Mouse (Mus musculus) MEL (cell line): ENCODE measurements around the gene Ankdd1b. TPM values are rescaled to one million over a fixed set of nuclear protein-coding genes. Genes with fewer than 3 reads are reported as not detected.

ENCODE experiments used
- DNase-seq: peaks from one replicate; pipeline ENCODE4 v3.0.0; 2011; ENCODE audit warnings: low read depth, low spot score
- H3K27ac ChIP-seq: 2 replicates; pipeline ENCODE4 v1.5.1; 2012; ENCODE audit warnings: low read depth, mild to moderate bottlenecking, control low read depth, low read length, moderate library complexity; ENCODE audit not compliant: control insufficient read depth
- H3K27me3 ChIP-seq, 2 experiments: fragments of 150-350 bp in 1 of 2; sonication (generic) in 1 of 2; 2 replicates each; pipeline ENCODE4 v1.6.1; 2012; ENCODE audit warnings: low read length in 2 of 2, mild to moderate bottlenecking in 2 of 2, improper control_type of control experiment in 1 of 2, moderate library complexity in 1 of 2; ENCODE audit not compliant: insufficient read depth in 2 of 2, control insufficient read depth in 1 of 2
- H3K36me3 ChIP-seq, 2 experiments: 2 replicates each; pipeline ENCODE4 v1.6.1; 2012 to 2014; ENCODE audit warnings: low read length in 2 of 2, improper control_type of control experiment in 1 of 2, inconsistent platforms in 1 of 2, mild to moderate bottlenecking in 1 of 2; ENCODE audit not compliant: insufficient read depth in 2 of 2, control insufficient read depth in 1 of 2
- H3K4me1 ChIP-seq, 2 experiments: fragments of 150-350 bp in 1 of 2; sonication (generic) in 1 of 2; 2 replicates each; pipeline ENCODE4 v1.6.1; 2012; ENCODE audit warnings: low read length in 2 of 2, improper control_type of control experiment in 1 of 2, mild to moderate bottlenecking in 1 of 2; ENCODE audit not compliant: insufficient read depth in 2 of 2, control insufficient read depth in 1 of 2
- H3K4me3 ChIP-seq, 2 experiments: fragments of 150-350 bp in 1 of 2; sonication (generic) in 1 of 2; 2 replicates each; pipeline ENCODE4 v1.5.1; 2012; ENCODE audit warnings: low read depth in 2 of 2, low read length in 2 of 2, mild to moderate bottlenecking in 2 of 2, moderate library complexity in 2 of 2, control low read depth in 1 of 2, improper control_type of control experiment in 1 of 2; ENCODE audit not compliant: control insufficient read depth in 1 of 2, insufficient read depth in 1 of 2
- H3K79me2 ChIP-seq: 2 replicates; pipeline ENCODE4 v1.6.1; 2012; ENCODE audit warnings: mild to moderate bottlenecking, low read length, moderate library complexity; ENCODE audit not compliant: control insufficient read depth, poor library complexity, insufficient read depth
- H3K9ac ChIP-seq: 2 replicates; pipeline ENCODE4 v1.6.1; 2012; ENCODE audit warnings: low read depth, mild to moderate bottlenecking, control low read depth, low read length, moderate library complexity; ENCODE audit not compliant: control insufficient read depth, poor library complexity, severe bottlenecking
- H3K9me3 ChIP-seq: fragments of 150-350 bp; sonication (generic); replicated peaks from 2 replicates; pipeline ENCODE4 v1.6.1; 2012; ENCODE audit warnings: mild to moderate bottlenecking, low read length, improper control_type of control experiment, moderate library complexity; ENCODE audit not compliant: insufficient read depth
- CHD1 ChIP-seq: IDR thresholded peaks from 2 replicates; pipeline ENCODE4 v1.6.1; 2012; ENCODE audit warnings: low read depth, mild to moderate bottlenecking, inconsistent platforms, low read length, improper control_type of control experiment
- CTCF ChIP-seq, 3 experiments: IDR thresholded peaks in 2 of 3; conservative IDR thresholded peaks in 1 of 3; 2 replicates each; pipeline ENCODE4 v1.5.1; 2011 to 2012; ENCODE audit warnings: low read length in 3 of 3, low read depth in 2 of 3, mild to moderate bottlenecking in 2 of 3, improper control_type of control experiment in 1 of 3, inconsistent platforms in 1 of 3, mixed read lengths in 1 of 3, moderate library complexity in 1 of 3; ENCODE audit not compliant: control insufficient read depth in 1 of 3, insufficient read depth in 1 of 3, poor library complexity in 1 of 3, severe bottlenecking in 1 of 3
- E2F4 ChIP-seq: IDR thresholded peaks from 2 replicates; pipeline ENCODE4 v1.6.1; 2011; ENCODE audit warnings: low read depth, low read length, improper control_type of control experiment, borderline replicate concordance
- ELF1 ChIP-seq: IDR thresholded peaks from 2 replicates; pipeline ENCODE4 v1.6.1; 2014; ENCODE audit warnings: low read depth, mild to moderate bottlenecking, inconsistent platforms, low read length, improper control_type of control experiment, moderate library complexity
- EP300 ChIP-seq, 2 experiments: IDR thresholded peaks; 2 replicates each; pipeline ENCODE4 v1.6.1; 2011; ENCODE audit warnings: improper control_type of control experiment in 2 of 2, low read length in 2 of 2, low read depth in 1 of 2, mild to moderate bottlenecking in 1 of 2
- ETS1 ChIP-seq: IDR thresholded peaks from 2 replicates; pipeline ENCODE4 v1.6.1; 2012; ENCODE audit warnings: low read depth, mild to moderate bottlenecking, inconsistent platforms, low read length, improper control_type of control experiment, moderate library complexity
- GATA1 ChIP-seq: IDR thresholded peaks from 2 replicates; pipeline ENCODE4 v1.6.1; 2011; ENCODE audit warnings: low read depth, low read length, improper control_type of control experiment
- HCFC1 ChIP-seq: IDR thresholded peaks from 2 replicates; pipeline ENCODE4 v1.6.1; 2012; ENCODE audit warnings: low read depth, mild to moderate bottlenecking, inconsistent platforms, low read length, improper control_type of control experiment, moderate library complexity
- JUND ChIP-seq: IDR thresholded peaks from 2 replicates; pipeline ENCODE4 v1.6.1; 2011; ENCODE audit warnings: low read depth, mild to moderate bottlenecking, improper control_type of control experiment, low read length
- MAZ ChIP-seq: IDR thresholded peaks from 2 replicates; pipeline ENCODE4 v1.6.1; 2012; ENCODE audit warnings: low read depth, mild to moderate bottlenecking, inconsistent platforms, low read length, improper control_type of control experiment
- MEF2A ChIP-seq: IDR thresholded peaks from 2 replicates; pipeline ENCODE4 v1.6.1; 2014; ENCODE audit warnings: low read depth, mild to moderate bottlenecking, inconsistent platforms, low read length, improper control_type of control experiment; ENCODE audit not compliant: poor library complexity, insufficient replicate concordance, severe bottlenecking; ENCODE audit errors: extremely low read depth
- MYB ChIP-seq: IDR thresholded peaks from 2 replicates; pipeline ENCODE4 v1.6.1; 2011; ENCODE audit warnings: mild to moderate bottlenecking, low read depth, low read length, improper control_type of control experiment
- NRF1 ChIP-seq: IDR thresholded peaks from 2 replicates; pipeline ENCODE4 v1.6.1; 2014; ENCODE audit warnings: low read depth, mild to moderate bottlenecking, inconsistent platforms, low read length, improper control_type of control experiment, moderate library complexity; ENCODE audit not compliant: poor library complexity, insufficient read depth, severe bottlenecking
- POLR2AphosphoS5 ChIP-seq: IDR thresholded peaks from 2 replicates; pipeline ENCODE4 v1.6.1; 2012; ENCODE audit warnings: low read depth, borderline replicate concordance, mild to moderate bottlenecking, inconsistent platforms, low read length, moderate library complexity, mixed read lengths
- RAD21 ChIP-seq: IDR thresholded peaks from 2 replicates; pipeline ENCODE4 v1.6.1; 2011; ENCODE audit warnings: mild to moderate bottlenecking, low read depth, low read length, improper control_type of control experiment
- RCOR1 ChIP-seq: IDR thresholded peaks from 2 replicates; pipeline ENCODE4 v1.6.1; 2012; ENCODE audit warnings: low read depth, mild to moderate bottlenecking, inconsistent platforms, low read length, improper control_type of control experiment
- SIN3A ChIP-seq: IDR thresholded peaks from 2 replicates; pipeline ENCODE4 v1.6.1; 2012; ENCODE audit warnings: low read length, improper control_type of control experiment, inconsistent platforms
- TAL1 ChIP-seq: IDR thresholded peaks from 2 replicates; pipeline ENCODE4 v1.6.1; 2012; ENCODE audit warnings: mild to moderate bottlenecking, inconsistent platforms, low read length, moderate library complexity, mixed read lengths
- TCF12 ChIP-seq: IDR thresholded peaks from 2 replicates; pipeline ENCODE4 v1.6.1; 2014; ENCODE audit warnings: low read depth, mild to moderate bottlenecking, inconsistent platforms, low read length, improper control_type of control experiment, moderate library complexity
- UBTF ChIP-seq: IDR thresholded peaks from 2 replicates; pipeline ENCODE4 v1.6.1; 2012; ENCODE audit warnings: low read depth, mild to moderate bottlenecking, inconsistent platforms, low read length, improper control_type of control experiment, moderate library complexity, borderline replicate concordance; ENCODE audit not compliant: insufficient read depth
- USF1 ChIP-seq: IDR thresholded peaks from 2 replicates; pipeline ENCODE4 v1.6.1; 2014; ENCODE audit warnings: low read depth, mild to moderate bottlenecking, inconsistent platforms, low read length, improper control_type of control experiment, moderate library complexity
- ZC3H11A ChIP-seq: IDR thresholded peaks from 2 replicates; pipeline ENCODE4 v1.6.1; 2012; ENCODE audit warnings: low read depth, mild to moderate bottlenecking, inconsistent platforms, low read length, improper control_type of control experiment
- polyA plus RNA-seq, 2 experiments: library from polyadenylated mRNA; stranded (reverse) in 1 of 2; unstranded in 1 of 2; fragments of >175 nt in 1 of 2; fragments of >200 nt in 1 of 2; gene quantifications; 2 replicates each; pipeline versions ENCODE4 v1.2.1 to v1.2.4; 2012; ENCODE audit warnings: low replicate concordance in 2 of 2, low read depth in 1 of 2; ENCODE audit not compliant: insufficient read length in 2 of 2, insufficient read depth in 1 of 2, missing spikeins in 1 of 2
- total RNA-seq: library from RNA; depleted of rRNA; stranded (reverse); fragments of 300-350 nt; gene quantifications from 2 replicates; pipeline ENCODE4 v1.2.3, GENCODE M21; 2012

Gene Ankdd1b
- total and polyA plus RNA-seq, 3 experiments: 0.12 TPM; not detected in 2

DNA sequence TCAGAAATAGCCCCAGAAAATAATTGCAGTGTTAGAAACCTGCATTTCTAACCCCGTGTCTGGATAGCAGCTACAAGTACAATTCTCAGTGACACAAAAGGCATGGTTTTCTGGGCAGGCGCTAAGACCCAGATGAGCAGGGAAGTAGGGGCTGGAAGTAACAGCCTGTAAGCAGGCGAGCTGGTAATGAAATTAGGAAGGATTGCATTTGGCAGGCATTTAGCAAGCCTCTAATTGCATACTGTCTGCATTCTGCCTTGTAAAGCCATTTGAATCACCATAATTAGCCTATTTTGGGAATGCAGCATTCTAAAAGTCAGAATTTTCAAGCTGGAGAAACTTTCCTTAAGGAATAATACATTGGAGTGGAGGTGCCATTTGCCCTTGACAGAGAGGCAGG is 45.0 kb downstream of the Ankdd1b start:
- no peaks in the 10 kb centered on the region; a peak in 1 of 4 replicates for H3K27me3 ChIP-seq
- H3K4me3 ChIP-seq: no peak overlapping the region
- TF ChIP-seq ELF1: no peak
- TF ChIP-seq NRF1: no peak
- TF ChIP-seq HCFC1: no peak
- no peak for TF ChIP-seq CHD1
- TF ChIP-seq ETS1: no peak
- TF ChIP-seq CTCF (IDR thresholded peaks at IDR 0.05 in 2 of 3, conservative IDR thresholded peaks at IDR 0.05 in 1 of 3; ENCODE audit: control insufficient read depth in 1 of 3, insufficient read depth in 1 of 3, low read depth in 2 of 3, low read length in 3 of 3, poor library complexity in 1 of 3, severe bottlenecking in 1 of 3): no peak
- no peak for TF ChIP-seq UBTF
- no peak for TF ChIP-seq POLR2AphosphoS5
- TF ChIP-seq SIN3A: no peak
- TF ChIP-seq, all 39 proteins: peak for 0
- Histone ChIP-seq H3K9ac (no peak overlapping the region), H3K9me3 (no peaks in the 10 kb centered on the region), H3K4me1 (0 out of 4 replicates have a peak, but pooled peaks cover 0 to 2% of the 10 kb centered on the region in 2 experiments), H3K36me3 (no peaks in the 10 kb centered on the region), H3K79me2 (no peaks in the 10 kb centered on the region), H3K27ac (no peak overlapping the region)
- no peak for DNase-seq

DNA sequence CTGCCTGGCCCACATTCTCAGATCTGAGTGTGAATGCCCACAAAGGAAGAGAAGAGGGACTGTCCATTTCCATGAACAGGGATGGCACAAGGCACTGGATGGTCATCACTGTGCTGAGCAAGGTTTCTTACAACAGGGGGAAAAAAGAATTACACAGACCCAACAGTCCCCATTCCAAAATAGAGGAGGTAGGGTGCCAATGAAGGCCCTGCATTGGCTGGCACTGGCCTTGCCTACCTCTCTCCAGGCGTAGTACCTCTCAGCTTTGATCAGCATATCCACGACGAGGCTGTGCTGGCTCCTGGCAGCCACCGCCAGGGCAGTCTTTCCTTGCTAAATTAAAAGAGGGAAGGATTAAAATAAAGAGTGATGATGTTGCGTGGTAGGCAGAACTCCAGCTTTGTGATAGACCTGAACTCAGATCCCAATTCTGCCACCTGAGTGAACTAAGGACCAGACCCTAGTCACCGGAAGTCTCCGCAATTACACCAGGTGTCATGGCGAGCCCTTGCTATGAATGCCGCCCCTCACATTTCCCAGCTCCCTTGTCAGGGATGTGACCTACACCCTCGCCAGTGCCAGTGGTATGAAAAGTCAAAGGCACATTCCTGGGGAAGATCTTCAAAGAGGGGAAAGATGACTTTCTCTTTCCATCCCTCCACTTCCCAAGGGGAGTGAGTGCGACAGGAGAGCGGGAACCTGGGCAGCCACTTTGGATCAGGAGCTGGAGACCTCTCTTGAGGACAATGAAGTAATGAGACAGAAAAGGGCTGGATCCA is 46.3 kb downstream of the Ankdd1b start:
- Histone ChIP-seq H3K36me3 (no peaks in the 10 kb centered on the region), H3K4me1 (0 out of 4 replicates have a peak, but pooled peaks cover 0 to 2% of the 10 kb centered on the region in 2 experiments), H3K79me2 (no peaks in the 10 kb centered on the region), H3K4me3 (no peak overlapping the region), H3K9ac (no peak overlapping the region), H3K27me3 (no peaks in the 10 kb centered on the region; a peak in 1 of 4 replicates), H3K27ac (no peak overlapping the region), H3K9me3 (no peaks in the 10 kb centered on the region)
- DNase-seq: no peak
- TF ChIP-seq MYB: no peak
- no peak for TF ChIP-seq RAD21
- no peak for TF ChIP-seq ZC3H11A
- no peak for TF ChIP-seq TAL1
- no peak for TF ChIP-seq SIN3A
- no peak for TF ChIP-seq ETS1
- no peak for TF ChIP-seq MEF2A
- TF ChIP-seq CTCF (IDR thresholded peaks at IDR 0.05 in 2 of 3, conservative IDR thresholded peaks at IDR 0.05 in 1 of 3; ENCODE audit: control insufficient read depth in 1 of 3, insufficient read depth in 1 of 3, low read depth in 2 of 3, low read length in 3 of 3, poor library complexity in 1 of 3, severe bottlenecking in 1 of 3): no peak
- TF ChIP-seq E2F4: no peak
- no peak for TF ChIP-seq USF1
- TF ChIP-seq RCOR1: no peak
- TF ChIP-seq TCF12: no peak
- no peak for TF ChIP-seq EP300 (IDR thresholded peaks at IDR 0.05; ENCODE audit: low read depth in 1 of 2, low read length in 2 of 2)
- no peak for TF ChIP-seq MAZ
- no peak for TF ChIP-seq JUND
- no peak for TF ChIP-seq GATA1
